9 mouse cellular contexts compared by ENCODE assay signal in genomic region chr2:105676080-105676908, GRCm38 (mm10). TPM values are rescaled to one million over a fixed set of nuclear protein-coding genes. Genes with fewer than 3 reads are reported as not detected.
DNase-seq lines count a peak whose midpoint lies in the region; ATAC-seq and TF ChIP-seq lines count a peak whose summit lies in the region.
"Had no signal": no experiment of that assay in that cellular context is flagged by ENCODE, and none has a peak within 500 bp of the region (broad histone marks: within the 10 kb centered on the region; RNA-seq: fewer than 3 reads in every experiment).

No protein-coding gene starts in this region.

- H3K27me3 ChIP-seq in heart, adult 2 months (ENCODE audit: control insufficient read depth, insufficient read depth, low read length), result peaks cover 57% of the 10 kb centered on the region
- peaks cover 92% of the 10 kb centered on the region for H3K27me3 ChIP-seq in hindbrain, embryonic 12.5 days
- peaks cover 89% of the 10 kb centered on the region for H3K27me3 ChIP-seq in midbrain, embryonic 11.5 days (ENCODE audit: control insufficient read depth, insufficient read depth, low read length)

- peak in 1 of 2 experiments; percentile 51 for DNase-seq in heart, adult 2 months
- DNase-seq in heart, postnatal 25 days (ENCODE audit: low spot score), result no peak
- no peak for DNase-seq in ES-E14 (ENCODE audit: low read depth, low spot score)
- DNase-seq in embryo, embryonic 9.5 days (ENCODE audit: extremely low spot score), result peak; percentile 81
- DNase-seq in midbrain, embryonic 11.5 days (ENCODE audit: low spot score, missing footprints), result peak; percentile 97
- no peak for DNase-seq in frontal cortex, postnatal 25 days (ENCODE audit: low spot score in 2 of 2)
- DNase-seq in right cerebral cortex, postnatal 14 days, result no peak

- TF ChIP-seq EP300 in heart, adult 2 months (IDR thresholded peaks at IDR 0.05; ENCODE audit: insufficient read depth, low read depth, low read length), result no peak

- H3K4me1 ChIP-seq in heart, adult 2 months (ENCODE audit: control insufficient read depth, insufficient read depth, low read length), result peaks cover 2% of the 10 kb centered on the region
- peaks cover 1 to 14% of the 10 kb centered on the region in 2 experiments; a peak in 1 of 4 replicates for H3K4me1 ChIP-seq in ES-E14 (ENCODE audit: control insufficient read depth in 2 of 2, insufficient read depth in 2 of 2, low read length in 2 of 2, poor library complexity in 1 of 2)
- peaks cover 45% of the 10 kb centered on the region for H3K4me1 ChIP-seq in hindbrain, embryonic 12.5 days
- H3K4me1 ChIP-seq in midbrain, embryonic 11.5 days (ENCODE audit: control insufficient read depth, insufficient read depth, low read length), result peaks cover 6% of the 10 kb centered on the region

- no peak for ATAC-seq in hindbrain, embryonic 12.5 days (ENCODE audit: low FRiP score)
- peak; percentile 6 for ATAC-seq in midbrain, embryonic 11.5 days (ENCODE audit: low FRiP score)

- intact Hi-C loops in heart, adult 2 months (cut with DNase I), result no loop called here
- intact Hi-C loops in heart, postnatal 25 days (cut with DNase I), result loop anchor here (10.0 kb wide), 1 partner anchor 551 kb away; the partner anchor contains the start of gene Wt1

- peak overlapping the region; percentile 44 for H3K4me3 ChIP-seq in heart, adult 2 months
- peak overlapping the region; percentile 20 for H3K4me3 ChIP-seq in ES-E14 (ENCODE audit: insufficient read depth in 1 of 2, low read depth in 1 of 2, low read length in 2 of 2, poor library complexity in 1 of 2, severe bottlenecking in 1 of 2)
- H3K4me3 ChIP-seq in hindbrain, embryonic 12.5 days, result peak overlapping the region; percentile 51
- H3K4me3 ChIP-seq in midbrain, embryonic 11.5 days (ENCODE audit: low read depth, low read length), result peak overlapping the region; percentile 40

- no peaks in the 10 kb centered on the region for H3K9me3 ChIP-seq in ES-E14 (ENCODE audit: control insufficient read depth, insufficient read depth, low read depth, low read length)
- no peaks in the 10 kb centered on the region for H3K9me3 ChIP-seq in hindbrain, embryonic 12.5 days (replicated peaks)
- H3K9me3 ChIP-seq in midbrain, embryonic 11.5 days (ENCODE audit: control insufficient read depth, low read length), result no peaks in the 10 kb centered on the region

- 1% methylated on average over 77 of the region's 77 CpGs for WGBS in heart, adult 2 months
- under 1% methylated on average over 77 of the region's 77 CpGs for whole genome bisulfite sequencing in hindbrain, embryonic 12.5 days
- WGBS in midbrain, embryonic 11.5 days, result under 1% methylated on average over 76 of the region's 77 CpGs

- TF ChIP-seq CTCF in heart, adult 2 months (IDR thresholded peaks at IDR 0.05), result no peak

- no peak overlapping the region for H3K27ac ChIP-seq in heart, adult 2 months
- no peak overlapping the region for H3K27ac ChIP-seq in ES-E14 (ENCODE audit: insufficient read depth, low read depth, low read length, poor library complexity, severe bottlenecking)
- H3K27ac ChIP-seq in hindbrain, embryonic 12.5 days, result peak overlapping the region; percentile 73
- H3K27ac ChIP-seq in midbrain, embryonic 11.5 days (ENCODE audit: low read depth, low read length), result peak overlapping the region; percentile 22; the same call in 1 of the 2 replicates
- H3K27ac ChIP-seq: macrophage had no signal

- no peak for TF ChIP-seq POLR2A in heart, adult 2 months (IDR thresholded peaks at IDR 0.05; ENCODE audit: insufficient read depth, low read depth, low read length)

- no peaks in the 10 kb centered on the region for H3K79me2 ChIP-seq in heart, adult 2 months (replicated peaks; ENCODE audit: control insufficient read depth, insufficient read depth, low read length)

- H3K9ac ChIP-seq in heart, adult 2 months (ENCODE audit: low read depth, low read length), result 0 out of 2 replicates have a peak overlapping the region, but pooled peaks have one; percentile 7
- peak overlapping the region; percentile 4; the same call in 1 of the 2 replicates for H3K9ac ChIP-seq in ES-E14 (ENCODE audit: insufficient read depth, low read depth, low read length, poor library complexity, severe bottlenecking)
- H3K9ac ChIP-seq in hindbrain, embryonic 12.5 days, result peak overlapping the region; percentile 85
- H3K9ac ChIP-seq in midbrain, embryonic 11.5 days (ENCODE audit: low read length), result peak overlapping the region; percentile 79

- peak overlapping the region; percentile 61 for H3K4me2 ChIP-seq in hindbrain, embryonic 12.5 days (replicated peaks)
- peak overlapping the region; percentile 61 for H3K4me2 ChIP-seq in midbrain, embryonic 11.5 days

- in situ Hi-C loops in ES-E14 (cut with MboI; ENCODE audit: low sequenced_read_pairs in 2 of 2, unreplicated experiment in 2 of 2), result no loop called here

- H3K36me3 ChIP-seq in heart, adult 2 months (ENCODE audit: control insufficient read depth, insufficient read depth, low read length), result no peaks in the 10 kb centered on the region
- H3K36me3 ChIP-seq in ES-E14 (ENCODE audit: control insufficient read depth, insufficient read depth, low read length, poor library complexity, severe bottlenecking), result no peaks in the 10 kb centered on the region
- H3K36me3 ChIP-seq in hindbrain, embryonic 12.5 days, result no peaks in the 10 kb centered on the region
- no peaks in the 10 kb centered on the region for H3K36me3 ChIP-seq in midbrain, embryonic 11.5 days (ENCODE audit: control insufficient read depth, insufficient read depth, low read length)

TF ChIP-seq in ES-E14, 5 proteins besides CTCF, POLR2A, EP300 and RAD21:
- TF ChIP-seq HCFC1 (IDR thresholded peaks at IDR 0.05; ENCODE audit: borderline replicate concordance, insufficient read depth, low read length) (no peak), CHD2 (IDR thresholded peaks at IDR 0.05; ENCODE audit: low read depth, low read length) (no peak), ZNF384 (IDR thresholded peaks at IDR 0.05; ENCODE audit: low read depth, low read length) (no peak), ZC3H11A (IDR thresholded peaks at IDR 0.05; ENCODE audit: borderline replicate concordance, low read depth, low read length) (no peak), MAFK (IDR thresholded peaks at IDR 0.05; ENCODE audit: insufficient read depth, low read depth, low read length) (no peak)
TF ChIP-seq in ES-E14: peak in this region for 0.

RNA-seq across cellular contexts. Expression of gene Pax6, which starts 7.6 kb away (rescaled TPM):
- total RNA-seq in heart, adult 2 months (2021), result not detected
- not detected in 2 replicates for polyA plus RNA-seq in heart, adult 2 months (2012; rRNA removed)
- not detected for total RNA-seq in heart, postnatal 25 days (2021)
- total RNA-seq in ES-E14 (2012; rRNA removed), result 4.3 and 7.1 TPM in 2 replicates
- polyA plus RNA-seq in hindbrain, embryonic 12.5 days (2016; fragmentation: Nextera tagmentation; extraction: Ambion mirVana), result 17.9 and 20.1 TPM in 2 replicates
- polyA plus RNA-seq in midbrain, embryonic 11.5 days (2014; fragmentation: Nextera tagmentation; extraction: Ambion mirVana), result 45.5 and 45.7 TPM in 2 replicates
- polyA plus RNA-seq: macrophage had no signal

Comparison
In these comparisons a context has a peak if more than half of its experiments do, and no peak if none do; other contexts are left out.
1. DNase-seq: peak in embryo, embryonic 9.5 days (single experiment) and midbrain, embryonic 11.5 days (single experiment); none in heart, postnatal 25 days (single experiment), ES-E14 (single experiment), frontal cortex, postnatal 25 days (0 of 2) and right cerebral cortex, postnatal 14 days (single experiment).
2. H3K27ac ChIP-seq: peak in hindbrain, embryonic 12.5 days (single experiment) and midbrain, embryonic 11.5 days (single experiment); none in heart, adult 2 months (single experiment) and ES-E14 (single experiment).
3. H3K9ac ChIP-seq: peak in every context shown above with its lines; median percentile 85 in hindbrain, embryonic 12.5 days; 79 in midbrain, embryonic 11.5 days; 7 in heart, adult 2 months; 4 in ES-E14.
4. Peak in every context shown above with its lines, with median percentiles within 50 percentile points of each other: H3K4me3 ChIP-seq.